Mouse (Mus musculus): ENCODE data around the gene Dctd.

Gene Dctd

GRCm38 (mm10) chr8:48098792-48099191, at the start of gene Dctd:
TSS of gene Dctd (plus strand) at chr8:48099092.
- DNase-seq (ENCODE audit: low read depth): no peak

GRCm38 (mm10) chr8:48053611-48054010, 45.3 kb upstream of the Dctd start:
- DNase-seq (ENCODE audit: low read depth): no peak

DNA sequence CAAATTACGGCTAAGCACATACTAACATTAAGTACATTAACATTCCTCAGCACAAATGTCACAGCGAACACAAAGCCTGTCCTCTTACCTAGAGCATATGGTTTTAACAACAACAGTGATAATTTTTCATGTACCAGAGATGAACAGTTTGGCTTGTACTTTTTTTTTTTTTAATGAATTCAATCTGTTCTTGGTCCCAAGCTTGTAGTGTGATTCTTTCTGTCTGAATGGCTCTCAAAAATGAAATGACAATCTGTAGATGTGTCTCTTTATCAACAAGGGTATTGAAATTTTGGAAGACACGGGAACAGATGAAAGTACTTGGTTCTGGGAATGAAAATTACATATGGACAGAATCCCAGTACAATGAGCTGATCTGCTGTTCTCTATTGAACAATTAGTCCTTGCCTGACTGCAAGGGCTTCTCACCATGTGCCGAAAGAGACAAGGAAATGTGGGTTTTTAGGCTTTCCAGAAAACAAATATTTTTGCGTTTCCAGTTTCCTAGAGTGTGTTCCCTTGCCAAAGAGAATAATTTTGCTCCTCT, 35.3 kb upstream of the Dctd start:
- no peak for DNase-seq (ENCODE audit: low read depth)

- no peak for DNase-seq (ENCODE audit: low read depth)
Measured at GRCm38 (mm10) chr8:48074149-48074548, 24.7 kb upstream of the Dctd start.

DNA sequence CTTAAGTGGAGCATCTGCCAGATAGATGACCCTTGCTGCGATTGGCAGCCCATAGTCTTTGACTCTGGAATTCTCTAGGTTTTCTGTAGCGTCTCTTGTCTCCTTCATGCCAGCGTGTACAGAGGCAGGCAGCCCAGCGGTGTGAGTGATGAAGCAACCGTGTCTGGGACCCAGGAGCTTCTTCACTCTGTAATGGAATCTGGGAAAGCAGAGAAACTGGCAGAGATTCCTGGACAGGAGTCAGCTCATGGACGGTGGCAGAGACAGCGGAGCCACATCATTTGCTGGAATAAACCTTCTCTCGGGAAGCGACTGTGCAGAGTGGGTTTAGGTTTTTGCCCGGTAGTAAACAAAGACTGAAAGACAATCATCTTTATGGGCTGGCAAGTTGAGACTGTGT, 16.5 kb upstream of the Dctd start:
- no peak for DNase-seq (ENCODE audit: low read depth)

DNA sequence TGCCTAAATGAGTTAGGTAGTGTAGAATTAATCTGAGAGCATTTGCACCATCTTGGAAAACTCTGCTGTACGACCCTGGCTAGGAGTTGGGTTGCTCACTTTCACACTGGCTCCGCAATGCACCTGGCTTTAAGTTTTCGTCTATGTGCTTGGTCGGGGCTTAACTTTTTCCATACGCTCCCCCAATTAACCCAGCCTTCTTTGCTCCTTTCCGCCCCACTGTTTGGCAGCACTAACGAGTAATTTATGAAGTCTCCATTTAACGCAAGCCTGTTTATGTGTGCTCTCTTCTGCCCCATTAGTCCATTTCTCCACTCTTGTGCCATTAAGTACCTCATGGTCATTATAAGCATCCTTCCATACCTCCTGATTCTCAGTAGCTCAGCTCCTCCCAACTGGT, 8.2 kb upstream of the Dctd start:
- no peak for DNase-seq (ENCODE audit: low read depth)

- no peak for DNase-seq (ENCODE audit: low read depth)
Measured at GRCm38 (mm10) chr8:48095378-48095777, 3.5 kb upstream of the Dctd start.

GRCm38 (mm10) chr8:48097131-48097794, 1.6 kb upstream of the Dctd start:
- DNase-seq (ENCODE audit: low read depth): peak; percentile 8

DNA sequence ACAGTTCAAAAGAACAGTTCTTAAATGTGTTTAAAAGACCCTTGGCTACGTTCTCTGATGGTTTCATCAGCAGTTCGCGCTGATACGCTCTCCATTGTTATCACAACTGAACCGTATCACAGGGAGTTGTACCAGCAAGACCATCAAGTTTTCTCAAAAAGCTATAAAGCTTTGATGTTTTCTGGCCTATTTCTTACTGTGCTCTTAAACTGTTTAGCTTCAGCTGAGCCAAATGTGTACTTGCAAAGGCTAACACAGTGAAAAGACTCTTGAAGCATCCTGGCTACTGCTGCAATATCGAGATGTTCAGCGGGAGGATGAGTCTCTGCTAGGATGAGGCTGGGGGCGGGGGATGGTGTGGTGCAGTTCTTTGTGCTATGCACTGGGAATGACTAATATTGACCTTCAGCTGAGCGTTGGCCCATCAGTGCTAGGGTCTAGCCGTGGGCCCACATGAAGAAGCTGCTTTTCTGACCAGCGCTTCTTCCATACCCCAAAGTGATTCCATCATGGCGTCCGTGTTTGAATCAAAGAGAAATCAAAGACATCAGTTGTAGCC, 732 bp upstream of the Dctd start:
- DNase-seq (ENCODE audit: low read depth): no peak

DNA sequence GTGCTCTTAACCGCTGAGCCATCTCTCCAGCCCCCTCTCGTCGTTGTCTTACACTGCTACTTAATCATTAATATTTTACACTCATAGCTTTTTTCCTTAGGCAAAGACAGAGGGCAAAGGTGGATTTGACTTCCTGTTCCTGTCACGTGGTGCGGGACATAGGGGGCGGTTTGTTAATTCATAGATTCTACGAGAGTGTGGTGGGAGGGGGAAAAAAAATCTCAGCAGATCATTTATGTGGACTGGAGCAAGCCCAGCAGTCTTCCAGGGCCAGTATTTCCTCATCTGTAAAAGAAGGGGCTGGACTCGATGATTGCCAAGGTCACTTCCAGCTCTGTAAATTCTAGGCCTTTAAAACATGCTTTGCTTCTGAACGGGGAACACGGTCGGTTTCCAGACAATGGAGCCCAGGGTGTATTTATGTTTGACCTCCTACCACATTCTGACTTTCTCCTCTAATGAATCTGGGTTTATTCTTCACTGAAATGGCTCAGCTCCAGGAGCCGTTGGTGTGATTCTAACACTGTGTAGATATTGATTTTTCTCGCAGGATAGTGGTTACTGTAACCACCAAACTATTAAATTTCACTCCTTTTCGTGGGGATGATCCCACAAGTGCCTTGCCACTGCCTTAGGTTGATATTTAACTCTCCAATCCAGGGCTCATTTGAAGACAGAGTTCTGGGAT, 1.4 kb downstream of the Dctd start:
- DNase-seq (ENCODE audit: low read depth): no peak

GRCm38 (mm10) chr8:48109373-48109855, 10.5 kb downstream of the Dctd start:
- no peak for DNase-seq (ENCODE audit: low read depth)

DNA sequence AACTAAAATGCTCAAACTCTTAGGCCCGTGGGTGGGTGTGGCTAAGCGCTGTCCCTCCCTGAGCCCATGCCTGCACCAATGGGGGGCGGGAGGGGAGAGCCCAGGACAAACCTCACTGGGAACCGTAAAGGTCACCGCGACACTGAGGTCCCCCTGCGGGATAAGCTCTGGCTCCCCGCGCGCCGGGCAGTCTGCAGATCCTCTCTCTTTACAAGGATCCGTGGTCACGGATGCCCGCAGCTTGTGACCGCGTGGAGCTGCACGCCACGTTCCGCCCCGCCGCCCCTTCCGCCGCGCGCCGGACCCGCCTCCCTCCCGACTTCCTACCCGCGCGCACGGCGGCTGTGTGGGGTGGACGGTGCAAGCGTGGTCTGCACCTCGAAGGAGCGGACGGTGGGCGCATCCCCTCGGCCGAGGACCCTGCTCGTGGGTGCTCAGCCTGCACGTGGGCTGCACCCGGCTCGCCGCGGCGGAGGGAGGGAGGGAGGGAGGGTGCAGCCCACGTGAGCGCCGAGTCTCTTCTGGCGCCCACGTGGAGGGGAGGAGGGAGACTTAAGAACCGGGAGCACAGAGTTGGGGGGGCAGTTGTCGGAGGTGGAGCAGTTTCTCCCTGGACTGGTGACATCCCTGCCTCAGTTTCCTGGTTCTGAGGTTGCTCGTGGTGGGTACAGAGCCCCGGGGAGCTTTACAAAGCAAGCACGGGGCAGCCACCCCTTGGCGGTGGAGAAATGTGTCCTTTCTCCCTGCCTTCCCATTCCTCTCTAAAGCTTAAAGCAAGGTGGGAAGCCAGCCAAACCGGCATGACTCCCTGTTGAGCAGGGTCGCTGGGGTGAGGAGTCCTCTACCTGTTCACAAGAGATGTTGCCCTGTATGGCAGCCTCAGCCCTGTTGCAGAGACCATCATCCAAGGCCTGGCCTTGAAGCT, 11.2 kb downstream of the Dctd start:
- peak; percentile 84 for DNase-seq (ENCODE audit: low read depth)

DNA sequence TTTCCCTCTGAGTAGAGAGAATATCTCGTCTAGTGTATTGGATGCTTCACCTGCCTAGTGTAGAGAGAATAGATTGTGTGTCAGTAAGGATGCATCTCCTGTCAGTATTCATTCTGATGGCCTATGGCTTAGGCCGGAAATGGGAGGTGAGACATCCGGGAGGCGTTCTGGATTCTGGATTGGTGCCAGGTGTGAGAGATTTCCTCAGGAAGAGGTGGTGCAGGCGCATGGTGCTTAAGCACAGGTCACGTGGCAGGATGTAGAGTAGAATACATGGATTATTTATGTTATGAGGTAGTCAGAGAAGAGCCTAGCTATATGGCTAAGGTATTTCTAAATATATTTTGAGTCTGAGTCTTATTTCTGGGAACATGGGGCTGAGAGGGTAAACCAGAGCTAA, 15.7 kb downstream of the Dctd start:
- no peak for DNase-seq (ENCODE audit: low read depth)

GRCm38 (mm10) chr8:48122991-48123390, 24.1 kb downstream of the Dctd start:
- DNase-seq (ENCODE audit: low read depth): peak; percentile 93

DNA sequence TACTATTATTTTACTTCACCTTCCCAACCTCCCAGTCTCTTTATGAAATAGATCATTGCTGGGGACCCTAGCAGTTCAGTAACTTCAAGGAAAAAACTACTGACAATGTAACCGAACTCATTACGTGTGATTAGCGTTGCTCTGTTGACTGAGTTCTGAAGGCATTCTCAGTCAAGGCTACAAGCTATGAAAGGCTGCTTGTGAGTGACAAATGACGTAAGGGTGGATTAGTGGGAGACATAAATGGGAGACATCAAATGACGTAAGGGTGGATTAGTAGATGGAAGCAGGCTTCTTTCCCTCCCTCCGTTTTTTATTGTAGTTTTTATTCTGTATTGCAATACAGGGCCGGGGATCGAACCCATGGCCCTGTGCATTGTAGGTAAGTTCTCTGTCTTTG, 26.0 kb downstream of the Dctd start:
- no peak for DNase-seq (ENCODE audit: low read depth)

DNA sequence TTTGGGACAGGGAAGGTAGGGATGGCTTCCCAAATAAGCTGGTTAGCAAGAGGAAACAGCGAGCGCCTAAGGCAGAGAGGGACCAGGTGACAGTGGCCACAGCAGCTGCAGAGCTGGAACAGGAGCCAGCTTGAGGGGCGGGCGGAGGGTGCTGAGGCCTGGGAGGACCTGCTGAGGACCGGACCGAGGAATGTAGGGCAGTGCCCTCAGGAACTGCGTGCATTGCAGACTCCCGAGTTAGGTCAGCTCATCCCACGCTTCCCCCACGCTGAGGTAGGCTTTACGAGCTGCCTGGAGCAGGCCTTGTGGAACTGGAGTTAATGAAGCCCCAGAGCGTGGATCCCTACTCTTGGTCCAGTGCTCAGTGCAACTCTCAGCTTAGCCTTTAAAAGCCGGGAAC, 28.1 kb downstream of the Dctd start:
- no peak for DNase-seq (ENCODE audit: low read depth)

GRCm38 (mm10) chr8:48130266-48130665, 31.4 kb downstream of the Dctd start:
- no peak for DNase-seq (ENCODE audit: low read depth)

GRCm38 (mm10) chr8:48133321-48133720, 34.4 kb downstream of the Dctd start:
- DNase-seq (ENCODE audit: low read depth): peak; percentile 67

- no peak for DNase-seq (ENCODE audit: low read depth)
Measured at GRCm38 (mm10) chr8:48136804-48137650, 38.1 kb downstream of the Dctd start.

DNA sequence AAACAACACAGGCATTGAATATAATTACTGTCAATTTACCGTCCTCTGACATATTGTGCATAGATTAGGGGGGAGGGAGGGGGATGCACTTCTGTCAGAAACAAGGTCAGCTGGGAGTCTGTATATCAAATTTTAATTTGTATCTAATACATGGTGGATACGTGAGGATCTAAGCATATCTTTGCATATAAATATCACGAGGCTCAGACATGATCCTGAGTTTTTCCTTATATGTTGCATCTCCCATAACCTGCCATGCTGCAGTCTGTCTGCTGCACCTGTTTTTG, 38.7 kb downstream of the Dctd start:
- no peak for DNase-seq (ENCODE audit: low read depth)

DNA sequence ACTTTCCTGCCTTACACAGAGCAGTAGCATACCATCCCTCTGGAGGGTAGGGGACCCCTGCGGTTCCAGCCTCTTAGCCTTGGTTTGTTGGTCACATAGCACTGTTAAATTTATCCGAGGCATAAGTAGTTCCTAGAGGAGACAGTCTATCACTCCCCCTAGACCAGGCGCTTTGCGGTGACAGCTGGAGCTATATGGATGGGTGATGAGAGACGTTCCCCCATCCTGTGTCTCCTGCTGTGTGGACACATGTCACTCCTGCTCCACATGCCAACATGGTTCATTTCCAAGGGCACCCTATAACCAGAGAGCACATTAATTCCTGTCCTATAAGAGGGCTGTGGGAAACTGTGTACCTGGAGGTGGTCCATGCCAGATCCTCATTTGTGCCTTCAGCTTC, 42.1 kb downstream of the Dctd start:
- no peak for DNase-seq (ENCODE audit: low read depth)
